Mouse (Mus musculus): ENCODE measurements around the gene Mtus2. TPM values are rescaled to one million over a fixed set of nuclear protein-coding genes. Genes with fewer than 3 reads are reported as not detected.

The Mtus2 gene
- total RNA-seq, 2 experiments from 2014 or later = 0.35 to 0.73 TPM

GRCm38 (mm10) chr5:148017371-148017770 lies 60.3 kb downstream of the Mtus2 start:
- intact Hi-C loops (cut with DNase I; ENCODE audit: low total_unique reads) = no loop called here
- DNase-seq = no peak

- no peak for DNase-seq
- intact Hi-C loops (cut with DNase I; ENCODE audit: low total_unique reads) = no loop called here
Observed at GRCm38 (mm10) chr5:148022784-148023183, 65.7 kb downstream of the Mtus2 start.

- no peak for DNase-seq
- intact Hi-C loops (cut with DNase I; ENCODE audit: low total_unique reads) = no loop called here
Observed at GRCm38 (mm10) chr5:148026401-148027349, 69.6 kb downstream of the Mtus2 start.

- DNase-seq = no peak
- intact Hi-C loops (cut with DNase I; ENCODE audit: low total_unique reads) = no loop called here
Observed at GRCm38 (mm10) chr5:148027985-148028384, 70.9 kb downstream of the Mtus2 start.

GRCm38 (mm10) chr5:148041661-148042060 lies 84.5 kb downstream of the Mtus2 start:
- intact Hi-C loops (cut with DNase I; ENCODE audit: low total_unique reads) = no loop called here
- no peak for DNase-seq

GRCm38 (mm10) chr5:148048200-148048599 lies 91.1 kb downstream of the Mtus2 start:
- intact Hi-C loops (cut with DNase I; ENCODE audit: low total_unique reads) = no loop called here
- DNase-seq = no peak

- DNase-seq = no peak
- intact Hi-C loops (cut with DNase I; ENCODE audit: low total_unique reads) = no loop called here
Observed at GRCm38 (mm10) chr5:148049304-148049703, 92.2 kb downstream of the Mtus2 start.

GRCm38 (mm10) chr5:148052846-148053608 lies 95.9 kb downstream of the Mtus2 start:
- peak; percentile 11 for DNase-seq
- intact Hi-C loops (cut with DNase I; ENCODE audit: low total_unique reads) = no loop called here

GRCm38 (mm10) chr5:148053609-148053990 lies 96.5 kb downstream of the Mtus2 start:
- intact Hi-C loops (cut with DNase I; ENCODE audit: low total_unique reads) = no loop called here
- DNase-seq = no peak

GRCm38 (mm10) chr5:148056831-148057230 lies 99.7 kb downstream of the Mtus2 start:
- no peak for DNase-seq
- intact Hi-C loops (cut with DNase I; ENCODE audit: low total_unique reads) = no loop called here

GRCm38 (mm10) chr5:148057433-148057832 lies 100.3 kb downstream of the Mtus2 start:
- DNase-seq = no peak
- intact Hi-C loops (cut with DNase I; ENCODE audit: low total_unique reads) = no loop called here

GRCm38 (mm10) chr5:148059339-148059738 lies 102.2 kb downstream of the Mtus2 start:
- no peak for DNase-seq
- intact Hi-C loops (cut with DNase I; ENCODE audit: low total_unique reads) = no loop called here

- intact Hi-C loops (cut with DNase I; ENCODE audit: low total_unique reads) = no loop called here
Observed at GRCm38 (mm10) chr5:148061869-148062268, 104.7 kb downstream of the Mtus2 start.

GRCm38 (mm10) chr5:148063745-148064144 lies 106.6 kb downstream of the Mtus2 start:
- intact Hi-C loops (cut with DNase I; ENCODE audit: low total_unique reads) = no loop called here
- DNase-seq = no peak

More at GRCm38 (mm10) chr5:148061869-148062268, 104.7 kb downstream of the Mtus2 start:
- DNase-seq = no peak

GRCm38 (mm10) chr5:148065251-148065650 lies 108.1 kb downstream of the Mtus2 start:
- no peak for DNase-seq
- intact Hi-C loops (cut with DNase I; ENCODE audit: low total_unique reads) = no loop called here

GRCm38 (mm10) chr5:148069909-148070308 lies 112.8 kb downstream of the Mtus2 start:
- intact Hi-C loops (cut with DNase I; ENCODE audit: low total_unique reads) = no loop called here
- peak; percentile 27 for DNase-seq

- peak; percentile 31 for DNase-seq
- intact Hi-C loops (cut with DNase I; ENCODE audit: low total_unique reads) = no loop called here
Observed at GRCm38 (mm10) chr5:148071800-148072199, 114.7 kb downstream of the Mtus2 start.

- DNase-seq = no peak
- intact Hi-C loops (cut with DNase I; ENCODE audit: low total_unique reads) = no loop called here
Observed at GRCm38 (mm10) chr5:148073461-148073860, 116.3 kb downstream of the Mtus2 start.

- intact Hi-C loops (cut with DNase I; ENCODE audit: low total_unique reads) = no loop called here
- DNase-seq = no peak
Observed at GRCm38 (mm10) chr5:148079732-148080131, 122.6 kb downstream of the Mtus2 start.

- DNase-seq = no peak
- intact Hi-C loops (cut with DNase I; ENCODE audit: low total_unique reads) = no loop called here
Observed at GRCm38 (mm10) chr5:148083541-148083940, 126.4 kb downstream of the Mtus2 start.

Data from gastrocnemius, postnatal 14 days (tissue).